Mouse (Mus musculus) spleen, adult 10 weeks (tissue): ENCODE measurements around the gene Rock2. TPM values are rescaled to one million over a fixed set of nuclear protein-coding genes. Genes with fewer than 3 reads are reported as not detected.

Source experiments
- polyA plus RNA-seq: library from polyadenylated mRNA; stranded (reverse); fragments of 350-450 nt; fragmentation: Illumina TruSeq; extraction: RNeasy Lipid Tissue Mini Kit (QIAGEN cat#74804); gene quantifications from one replicate; pipeline ENCODE4 v1.2.3, GENCODE M21; 2015; ENCODE audit warnings: low replicate concordance; ENCODE audit not compliant: insufficient read depth

Gene Rock2
- 60.3 TPM for polyA plus RNA-seq

GRCm38 (mm10) chr12:16894396-16895220 lies at the start of gene Rock2:
Gene Rock2 (plus strand): TSS chr12:16894895.

GRCm38 (mm10) chr12:16999739-17000497 lies 105.2 kb downstream of the Rock2 start, which contains the start of gene Pqlc3:
Gene Pqlc3 (minus strand): TSS chr12:17000408.

GRCm38 (mm10) chr12:17011100-17011870 lies 116.6 kb downstream of the Rock2 start, which contains the start of gene 2410004P03Rik:
Gene 2410004P03Rik (minus strand): TSS chr12:17011727.

Other genes starting within 250 kb of the Rock2 start
- gene Ntsr2, start 241.5 kb upstream of the Rock2 start, polyA plus RNA-seq, result not detected
- 0.69 TPM for gene Greb1, start 94.0 kb upstream of the Rock2 start, polyA plus RNA-seq
- gene E2f6, start 83.9 kb upstream of the Rock2 start, polyA plus RNA-seq, result 23.0 TPM
- 52.8 TPM for gene Pqlc3, start 105.5 kb downstream of the Rock2 start, polyA plus RNA-seq
- gene 2410004P03Rik, start 116.8 kb downstream of the Rock2 start, polyA plus RNA-seq, result 0.26 TPM